Mouse (Mus musculus) forebrain, embryonic 16.5 days (tissue): ENCODE data around the gene Tecpr1. TPM values are rescaled to one million over a fixed set of nuclear protein-coding genes. Genes with fewer than 3 reads are reported as not detected.

Experiments used
- ATAC-seq: fragments of 200-750 bp; cut with Nextera tagmentation; 2 replicates; pipeline ENCODE4 v1.8.0; 2017; ENCODE audit warnings: mild to moderate bottlenecking, moderate library complexity
- H3K27ac ChIP-seq: fragments of 300-500 bp; sonication (generic); 2 replicates; pipeline ENCODE4 v1.5.1; 2014; ENCODE audit warnings: low read length, control low read depth
- H3K27me3 ChIP-seq: fragments of 300-500 bp; sonication (generic); replicated peaks from 2 replicates; pipeline ENCODE4 v1.6.1; 2014; ENCODE audit warnings: low read length; ENCODE audit not compliant: control insufficient read depth, insufficient read depth
- H3K36me3 ChIP-seq: fragments of 300-500 bp; sonication (generic); 2 replicates; pipeline ENCODE4 v1.6.1; 2014; ENCODE audit not compliant: control insufficient read depth, insufficient read depth
- H3K4me1 ChIP-seq: fragments of 300-500 bp; sonication (generic); replicated peaks from 2 replicates; pipeline ENCODE4 v1.6.1; 2014; ENCODE audit warnings: low read length; ENCODE audit not compliant: control insufficient read depth, insufficient read depth
- H3K4me2 ChIP-seq: fragments of 300-500 bp; sonication (generic); 2 replicates; pipeline ENCODE4 v1.6.1; 2014; ENCODE audit warnings: mild to moderate bottlenecking, low read length, control low read depth
- H3K4me3 ChIP-seq: fragments of 300-500 bp; sonication (generic); replicated peaks from 2 replicates; pipeline ENCODE4 v1.5.1; 2014; ENCODE audit warnings: mild to moderate bottlenecking, low read length, control low read depth
- H3K9ac ChIP-seq: fragments of 300-500 bp; sonication (generic); replicated peaks from 2 replicates; pipeline ENCODE4 v1.6.1; 2014; ENCODE audit warnings: low read depth, low read length, control low read depth
- H3K9me3 ChIP-seq: fragments of 300-500 bp; sonication (generic); 2 replicates; pipeline ENCODE4 v1.6.1; 2016; ENCODE audit warnings: low read length; ENCODE audit not compliant: control insufficient read depth
- WGBS: fragments of 180-500 bp; shearing (Covaris S2); extraction: QIAGEN DNeasy Blood & Tissue Kit; methylation state at CpG from one replicate; pipeline ENCODE4 v1.1.7; 2014; 5-methylcytosine and 5-hydroxymethylcytosine counted together
- polyA plus RNA-seq: library from polyadenylated mRNA; unstranded; fragments of >200 nt; fragmentation: Nextera tagmentation; extraction: Ambion mirVana; gene quantifications from 2 replicates; pipeline ENCODE4 v1.2.1, GENCODE M21; 2015

The Tecpr1 gene
- polyA plus RNA-seq, 1 experiment from 2014 or later = 57.4 TPM

DNA sequence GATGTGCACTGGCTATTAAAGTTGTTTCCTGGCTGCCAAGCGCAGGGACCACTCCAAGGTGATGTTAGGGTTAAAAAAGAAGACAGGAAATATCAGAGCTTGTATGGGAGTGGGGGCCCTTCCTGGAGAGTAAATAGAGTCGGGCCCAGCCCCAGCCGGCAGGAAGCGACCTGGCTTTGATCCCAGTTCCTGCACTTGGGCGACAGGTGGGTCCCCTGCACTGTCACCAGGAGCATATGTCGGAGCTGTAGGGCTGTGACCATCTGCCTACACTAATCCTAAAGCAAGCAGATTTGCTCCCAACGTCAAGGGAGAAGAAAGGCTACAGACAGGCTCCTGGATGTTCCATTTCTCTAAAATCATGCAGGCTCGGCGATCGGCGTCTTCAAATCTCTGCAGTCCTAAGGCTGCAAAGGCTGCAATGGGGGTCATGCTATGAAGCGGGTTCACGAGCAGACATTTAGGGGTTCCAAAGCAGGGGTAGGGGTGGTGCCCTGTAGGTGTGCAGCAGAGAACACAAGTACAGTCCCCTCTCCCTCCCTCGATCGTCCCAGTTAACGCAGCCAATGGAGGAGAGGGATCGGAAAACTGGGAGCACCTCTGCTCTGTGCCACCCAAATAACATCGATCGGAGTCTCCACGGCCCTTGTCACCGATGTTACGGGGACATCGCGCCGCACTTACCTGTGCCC is 458 bp downstream of the Tecpr1 start:
- no peaks in the 10 kb centered on the region for H3K27me3 ChIP-seq
- ATAC-seq = peak; percentile 76
- WGBS = 2% methylated on average over 25 of the region's 25 CpGs
- H3K4me1 ChIP-seq = peaks cover 21% of the 10 kb centered on the region
- H3K36me3 ChIP-seq = no peaks in the 10 kb centered on the region
- no peaks in the 10 kb centered on the region for H3K9me3 ChIP-seq
- peak overlapping the region; percentile 82 for H3K4me2 ChIP-seq
- peak overlapping the region; percentile 87 for H3K9ac ChIP-seq
- H3K27ac ChIP-seq = peak overlapping the region; percentile 57
- H3K4me3 ChIP-seq = peak overlapping the region; percentile 82

DNA sequence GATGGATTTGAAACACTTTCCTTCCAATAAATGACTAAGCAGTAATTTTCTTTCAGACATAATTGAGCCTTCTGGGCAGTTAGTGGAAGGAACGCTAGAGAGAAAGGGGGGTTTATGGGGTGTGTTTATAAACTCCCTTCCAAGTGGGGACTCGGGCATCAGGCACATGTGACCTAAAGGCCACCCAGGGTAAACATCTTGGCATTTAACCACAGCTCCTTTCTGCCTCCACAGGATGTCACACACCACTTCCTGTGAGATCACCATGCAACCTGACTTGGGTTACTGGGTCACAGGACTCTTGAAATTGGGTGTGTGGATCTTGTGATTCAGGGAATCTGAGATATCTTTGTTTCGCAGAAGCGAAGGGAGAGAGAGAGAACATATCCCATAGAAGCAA is 2.1 kb downstream of the Tecpr1 start:
- 59% methylated on average over 4 of the region's 4 CpGs for WGBS
- Histone ChIP-seq H3K27ac (no peak overlapping the region), H3K9ac (no peak overlapping the region), H3K4me3 (no peak overlapping the region), H3K4me2 (no peak overlapping the region), H3K9me3 (no peaks in the 10 kb centered on the region), H3K27me3 (no peaks in the 10 kb centered on the region), H3K4me1 (peaks cover 21% of the 10 kb centered on the region), H3K36me3 (no peaks in the 10 kb centered on the region; the same call in 1 of the 2 replicates)
- ATAC-seq = no peak

DNA sequence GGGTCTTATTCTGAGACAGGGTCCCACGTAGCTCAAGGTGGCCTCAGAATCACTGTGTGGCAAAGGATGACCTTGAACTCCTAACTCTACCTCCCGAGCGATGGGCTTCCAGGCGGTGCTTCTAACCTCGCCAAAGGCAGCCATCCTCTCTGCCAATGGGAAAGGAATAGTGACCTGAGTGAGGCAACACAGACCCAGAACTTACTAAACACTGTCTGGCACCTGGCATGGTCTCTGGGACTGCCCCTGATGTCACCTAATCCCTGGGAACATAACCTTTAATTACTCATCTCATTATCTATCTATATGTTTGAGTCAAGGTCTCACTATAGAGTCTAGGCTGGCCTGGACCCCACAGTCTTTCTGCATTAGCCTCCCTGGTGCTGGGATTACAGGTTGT is 3.5 kb downstream of the Tecpr1 start:
- no peak overlapping the region for H3K4me3 ChIP-seq
- H3K9me3 ChIP-seq = no peaks in the 10 kb centered on the region
- no peak overlapping the region for H3K9ac ChIP-seq
- ATAC-seq = no peak
- H3K27me3 ChIP-seq = no peaks in the 10 kb centered on the region
- 91% methylated on average over 5 of the region's 5 CpGs for WGBS
- peaks cover 21% of the 10 kb centered on the region for H3K4me1 ChIP-seq
- no peak overlapping the region for H3K4me2 ChIP-seq
- peaks cover 2% of the 10 kb centered on the region; the same call in 1 of the 2 replicates for H3K36me3 ChIP-seq
- no peak overlapping the region for H3K27ac ChIP-seq

DNA sequence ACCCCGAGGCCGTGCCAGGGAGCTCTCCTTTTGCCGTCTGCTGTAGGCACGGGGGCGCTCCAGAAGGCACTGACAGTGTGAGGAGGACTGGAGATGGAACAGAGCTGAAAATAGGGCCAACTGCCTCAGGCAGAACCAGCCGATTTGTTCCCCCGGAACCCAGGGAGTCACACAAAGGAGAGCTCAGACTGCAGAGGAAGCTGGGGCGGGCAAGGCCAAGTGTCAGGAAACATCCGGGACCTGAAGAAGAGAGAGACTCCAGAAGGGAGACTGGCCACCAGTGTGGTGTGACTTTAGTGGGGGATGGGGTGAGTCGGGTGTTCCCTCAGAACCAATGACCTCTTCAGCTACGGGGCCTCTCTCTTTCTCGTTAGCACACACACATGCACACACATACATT is 4.1 kb downstream of the Tecpr1 start:
- Histone ChIP-seq H3K4me1 (peaks cover 18% of the 10 kb centered on the region), H3K9me3 (no peaks in the 10 kb centered on the region), H3K4me3 (no peak overlapping the region), H3K27me3 (no peaks in the 10 kb centered on the region), H3K27ac (no peak overlapping the region), H3K9ac (no peak overlapping the region), H3K4me2 (no peak overlapping the region), H3K36me3 (peaks cover 2% of the 10 kb centered on the region)
- no peak for ATAC-seq
- 73% methylated on average over 12 of the region's 12 CpGs for WGBS

DNA sequence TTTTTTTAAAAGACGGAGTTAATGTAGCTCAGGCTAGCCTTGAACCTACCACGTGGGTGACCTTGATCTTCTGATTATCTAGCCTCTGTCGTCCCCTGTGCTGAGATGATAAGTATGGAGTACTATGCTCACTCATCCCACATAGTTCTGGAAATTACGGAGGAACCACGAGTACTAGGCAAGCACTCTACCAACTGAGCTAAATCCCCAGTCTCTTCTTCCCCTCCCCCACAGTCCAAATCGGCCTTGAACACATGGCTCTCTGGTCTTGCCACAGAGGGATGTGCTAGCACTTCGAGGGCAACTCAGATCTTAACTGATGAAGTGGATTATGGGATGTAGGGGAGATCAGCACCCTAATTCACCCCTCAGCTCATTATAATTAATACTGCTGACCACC is 5.4 kb downstream of the Tecpr1 start:
- WGBS = 90% methylated on average over 7 of the region's 7 CpGs
- Histone ChIP-seq H3K36me3 (peaks cover 9% of the 10 kb centered on the region), H3K9me3 (no peaks in the 10 kb centered on the region), H3K4me3 (no peak overlapping the region), H3K4me2 (no peak overlapping the region), H3K9ac (no peak overlapping the region), H3K4me1 (peaks cover 13% of the 10 kb centered on the region), H3K27ac (no peak overlapping the region), H3K27me3 (no peaks in the 10 kb centered on the region)
- no peak for ATAC-seq

DNA sequence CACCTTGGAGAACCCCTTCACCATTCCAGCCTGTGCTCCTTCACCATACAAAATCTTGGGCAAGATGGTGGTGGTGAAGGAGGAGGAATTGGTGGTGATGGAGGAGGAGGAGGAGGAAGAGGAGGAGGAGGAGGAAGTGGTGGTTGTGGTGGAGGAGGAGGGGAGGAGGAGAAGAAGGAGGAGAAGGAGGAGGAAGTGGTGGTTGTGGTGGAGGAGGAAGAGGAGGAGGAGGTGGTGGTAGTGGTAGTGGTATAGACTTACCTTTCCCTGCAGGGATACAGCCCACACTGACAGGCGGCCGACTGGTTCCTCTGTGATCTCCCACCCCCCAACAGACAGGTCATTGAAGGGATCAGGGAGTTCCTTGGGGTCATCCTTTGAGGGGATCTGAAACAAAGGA is 7.4 kb downstream of the Tecpr1 start:
- Histone ChIP-seq H3K27ac (no peak overlapping the region), H3K4me2 (no peak overlapping the region), H3K4me1 (no peaks in the 10 kb centered on the region), H3K9ac (no peak overlapping the region), H3K9me3 (no peaks in the 10 kb centered on the region), H3K36me3 (peaks cover 19% of the 10 kb centered on the region), H3K27me3 (no peaks in the 10 kb centered on the region), H3K4me3 (no peak overlapping the region)
- no peak for ATAC-seq
- WGBS = 94% methylated on average over 2 of the region's 2 CpGs

DNA sequence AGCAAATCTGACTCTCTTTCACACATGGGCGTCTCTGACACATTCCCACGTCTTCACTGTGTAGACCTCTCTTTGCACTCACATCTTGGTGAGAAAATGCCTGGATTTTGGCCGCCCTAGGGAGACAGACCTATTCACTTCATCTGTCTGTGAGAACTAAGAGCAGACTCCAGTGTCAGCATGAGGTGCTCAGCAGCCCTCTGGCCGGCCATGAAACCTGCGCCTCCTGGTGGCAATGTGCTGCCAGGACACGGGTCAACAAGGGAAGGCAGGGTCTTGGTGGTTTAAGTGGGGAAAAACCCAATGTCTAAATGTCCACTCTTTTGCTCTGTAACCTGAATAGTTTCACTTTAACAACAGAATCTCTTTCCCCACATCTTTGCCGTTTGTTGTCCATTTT is 9.0 kb downstream of the Tecpr1 start:
- peaks cover 32% of the 10 kb centered on the region for H3K36me3 ChIP-seq
- no peak for ATAC-seq
- H3K4me3 ChIP-seq = no peak overlapping the region

DNA sequence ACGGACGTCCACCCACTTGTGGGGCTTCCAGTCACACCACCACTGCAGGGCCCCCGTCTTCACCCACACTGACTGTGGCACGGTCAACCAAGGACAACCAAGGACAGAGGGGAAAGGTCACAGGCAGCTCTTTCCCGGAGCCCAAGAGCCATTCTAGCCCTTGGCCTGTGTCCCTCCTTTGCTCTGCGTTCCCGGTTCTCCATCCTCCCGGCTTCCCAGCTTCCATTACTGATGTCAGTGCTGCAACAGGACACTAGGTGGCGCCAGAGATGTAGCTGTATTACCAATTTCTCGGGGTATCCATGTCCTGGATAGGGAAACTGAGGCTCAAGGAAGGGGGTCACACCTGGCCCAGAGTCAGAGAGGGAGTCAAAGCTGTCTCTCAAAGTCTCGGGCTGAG is 15.9 kb downstream of the Tecpr1 start:
- Histone ChIP-seq H3K27ac (no peak overlapping the region), H3K4me3 (no peak overlapping the region), H3K9me3 (peaks cover 2% of the 10 kb centered on the region; the same call in 1 of the 2 replicates), H3K4me1 (no peaks in the 10 kb centered on the region), H3K9ac (no peak overlapping the region), H3K4me2 (no peak overlapping the region), H3K27me3 (no peaks in the 10 kb centered on the region), H3K36me3 (peaks cover 42% of the 10 kb centered on the region)
- no peak for ATAC-seq
- 50% methylated on average over 11 of the region's 11 CpGs for WGBS

More for the DNA sequence above, 9.0 kb downstream of the Tecpr1 start:
- 30% methylated on average over 7 of the region's 7 CpGs for WGBS
- Histone ChIP-seq H3K4me1 (no peaks in the 10 kb centered on the region), H3K9ac (no peak overlapping the region), H3K9me3 (no peaks in the 10 kb centered on the region), H3K27ac (no peak overlapping the region), H3K4me2 (no peak overlapping the region), H3K27me3 (no peaks in the 10 kb centered on the region)

DNA sequence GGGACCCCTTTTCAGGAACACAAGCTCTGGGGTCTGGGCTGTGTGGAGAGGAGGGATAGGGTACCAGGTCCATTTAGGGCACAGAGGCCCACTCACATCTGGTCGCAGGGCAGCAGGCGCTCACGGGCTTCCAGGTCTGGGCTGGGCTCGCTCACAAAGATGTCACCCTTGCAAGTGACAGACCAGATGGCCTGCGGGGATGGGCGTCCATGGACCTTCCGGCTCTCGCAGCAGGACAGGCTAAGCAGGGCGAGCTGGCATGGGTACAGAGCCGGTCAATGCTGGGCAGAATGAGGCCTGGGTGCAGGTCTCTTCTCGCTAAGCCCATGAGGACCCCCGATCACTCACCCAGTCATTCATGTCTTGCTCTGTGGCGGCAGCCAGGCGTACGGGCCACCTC is 17.3 kb downstream of the Tecpr1 start:
- H3K4me1 ChIP-seq = no peaks in the 10 kb centered on the region
- H3K4me3 ChIP-seq = no peak overlapping the region
- no peak overlapping the region for H3K4me2 ChIP-seq
- no peaks in the 10 kb centered on the region for H3K27me3 ChIP-seq
- 92% methylated on average over 15 of the region's 15 CpGs for WGBS
- H3K9me3 ChIP-seq = peaks cover 5% of the 10 kb centered on the region; the same call in 1 of the 2 replicates
- no peak overlapping the region for H3K9ac ChIP-seq
- no peak overlapping the region for H3K27ac ChIP-seq
- ATAC-seq = no peak
- peaks cover 37% of the 10 kb centered on the region for H3K36me3 ChIP-seq

DNA sequence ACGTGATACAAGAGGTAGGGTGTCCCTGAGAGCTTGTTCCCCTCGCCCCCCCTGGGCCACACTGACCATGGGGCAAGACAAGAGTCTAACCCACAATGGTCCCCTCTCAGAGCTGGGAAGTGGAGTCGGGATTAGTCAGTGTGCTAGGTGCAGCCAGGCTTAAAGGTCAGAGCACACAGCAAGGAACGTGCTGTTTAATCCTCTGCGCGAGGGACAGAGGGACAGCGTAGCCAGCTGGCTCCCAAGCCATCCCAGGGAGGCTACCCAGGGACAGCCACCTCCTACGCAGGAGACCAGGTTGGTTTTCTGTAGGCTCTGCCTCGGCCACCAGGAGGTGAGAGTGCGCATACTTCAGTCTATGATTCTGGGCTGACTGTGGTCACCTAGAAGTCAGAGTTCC is 18.5 kb downstream of the Tecpr1 start:
- H3K4me1 ChIP-seq = no peaks in the 10 kb centered on the region
- ATAC-seq = no peak
- H3K36me3 ChIP-seq = peaks cover 28% of the 10 kb centered on the region
- no peak overlapping the region for H3K4me2 ChIP-seq
- H3K27me3 ChIP-seq = no peaks in the 10 kb centered on the region
- 52% methylated on average over 10 of the region's 10 CpGs for WGBS
- H3K27ac ChIP-seq = no peak overlapping the region
- no peak overlapping the region for H3K9ac ChIP-seq
- H3K4me3 ChIP-seq = no peak overlapping the region
- peaks cover 5% of the 10 kb centered on the region; the same call in 1 of the 2 replicates for H3K9me3 ChIP-seq
